Mouse (Mus musculus): ENCODE measurements at regions not wholly inside any gene's neighbourhood (a gene's known extent, or its start where the extent isn't known, plus 50 kb on each side); places are given as distances from the start of the nearest gene placed in this dataset.

GRCm38 (mm10) chr12:71568880-71569390, 259.3 kb downstream of the Dact1 start:
- no peak for DNase-seq (ENCODE audit: low spot score in 2 of 2)

- no peak for DNase-seq (ENCODE audit: low spot score in 2 of 2)
These were observed 260.0 kb downstream of the Dact1 start for GRCm38 (mm10) chr12:71569662-71570061.

- no peak for DNase-seq (ENCODE audit: low spot score in 2 of 2)
These were observed 260.4 kb downstream of the Dact1 start for GRCm38 (mm10) chr12:71570116-71570515.

GRCm38 (mm10) chr12:71572833-71573446, 257.9 kb upstream of the Daam1 start:
- DNase-seq (ENCODE audit: low spot score in 2 of 2): no peak

GRCm38 (mm10) chr12:71573456-71573855, 257.4 kb upstream of the Daam1 start:
- no peak for DNase-seq (ENCODE audit: low spot score in 2 of 2)

GRCm38 (mm10) chr12:71574685-71575084, 256.2 kb upstream of the Daam1 start:
- no peak for DNase-seq (ENCODE audit: low spot score in 2 of 2)

- DNase-seq (ENCODE audit: low spot score in 2 of 2): no peak
These were observed 253.5 kb upstream of the Daam1 start for GRCm38 (mm10) chr12:71577349-71577748.

- no peak for DNase-seq (ENCODE audit: low spot score in 2 of 2)
These were observed 252.9 kb upstream of the Daam1 start for GRCm38 (mm10) chr12:71578006-71578405.

GRCm38 (mm10) chr12:71578912-71579311, 252.0 kb upstream of the Daam1 start:
- DNase-seq (ENCODE audit: low spot score in 2 of 2): no peak

- peak in 1 of 2 experiments; percentile 66 for DNase-seq (ENCODE audit: low spot score in 2 of 2)
These were observed 250.2 kb upstream of the Daam1 start for GRCm38 (mm10) chr12:71580532-71581290.

- DNase-seq (ENCODE audit: low spot score in 2 of 2): no peak
These were observed 246.3 kb upstream of the Daam1 start for GRCm38 (mm10) chr12:71584618-71585017.

- no peak for DNase-seq (ENCODE audit: low spot score in 2 of 2)
These were observed 232.2 kb upstream of the Daam1 start for GRCm38 (mm10) chr12:71598641-71599040.

GRCm38 (mm10) chr12:71601091-71601690, 229.7 kb upstream of the Daam1 start:
- no peak for DNase-seq (ENCODE audit: low spot score in 2 of 2)

GRCm38 (mm10) chr12:71603136-71603535, 227.7 kb upstream of the Daam1 start:
- DNase-seq (ENCODE audit: low spot score in 2 of 2): no peak

- DNase-seq (ENCODE audit: low spot score in 2 of 2): no peak
These were observed 224.5 kb upstream of the Daam1 start for GRCm38 (mm10) chr12:71606366-71606765.

- no peak for DNase-seq (ENCODE audit: low spot score in 2 of 2)
These were observed 222.9 kb upstream of the Daam1 start for GRCm38 (mm10) chr12:71607966-71608365.

GRCm38 (mm10) chr12:71613326-71613725, 217.6 kb upstream of the Daam1 start:
- DNase-seq (ENCODE audit: low spot score in 2 of 2): no peak

GRCm38 (mm10) chr12:71614945-71615344, 215.9 kb upstream of the Daam1 start:
- no peak for DNase-seq (ENCODE audit: low spot score in 2 of 2)

GRCm38 (mm10) chr12:71615383-71615782, 215.5 kb upstream of the Daam1 start:
- DNase-seq (ENCODE audit: low spot score in 2 of 2): no peak

- DNase-seq (ENCODE audit: low spot score in 2 of 2): no peak
These were observed 214.8 kb upstream of the Daam1 start for GRCm38 (mm10) chr12:71616121-71616520.

GRCm38 (mm10) chr12:71618466-71618865, 212.4 kb upstream of the Daam1 start:
- DNase-seq (ENCODE audit: low spot score in 2 of 2): no peak

- DNase-seq (ENCODE audit: low spot score in 2 of 2): no peak
These were observed 211.9 kb upstream of the Daam1 start for GRCm38 (mm10) chr12:71618956-71619355.
